Mouse (Mus musculus): ENCODE data around the gene Ppp1r13l. TPM values are rescaled to one million over a fixed set of nuclear protein-coding genes. Genes with fewer than 3 reads are reported as not detected.
A peak's percentile ranks its signal among the peaks of the same experiment; 100 is the strongest.

Gene Ppp1r13l
- polyA plus RNA-seq, 1 experiment from 2014 or later, result 2.6 TPM

DNA sequence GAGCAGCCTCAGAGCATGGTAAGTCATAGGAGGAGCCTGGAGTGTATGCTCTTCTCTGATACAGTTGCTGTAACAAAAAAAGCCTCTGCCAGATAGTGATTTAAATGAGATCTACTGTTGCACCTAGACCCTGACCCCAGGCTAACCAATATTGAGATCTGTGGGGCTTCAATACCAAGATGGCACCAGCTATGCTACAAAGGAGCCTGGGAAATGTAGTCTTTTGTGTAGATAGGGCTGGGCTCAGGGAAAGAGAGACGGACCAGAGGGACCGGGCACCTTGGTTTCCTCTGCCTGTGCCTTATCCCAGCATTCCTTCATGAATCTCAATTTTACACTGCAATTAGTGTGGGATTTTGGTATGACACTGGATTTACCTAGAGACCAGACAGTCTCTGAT lies 13.8 kb downstream of the Ppp1r13l start:
- ATAC-seq (ENCODE audit: low FRiP score), result no peak
- H3K36me3 ChIP-seq (replicated peaks; ENCODE audit: control insufficient read depth, insufficient read depth), result no peaks in the 10 kb centered on the region
- no peak overlapping the region for H3K9ac ChIP-seq
- no peak overlapping the region for H3K27ac ChIP-seq
- no peak overlapping the region for H3K4me3 ChIP-seq (replicated peaks; ENCODE audit: low read length)
- DNase-seq (ENCODE audit: low spot score), result peak; percentile 30
- 84% methylated on average over 2 of the region's 2 CpGs for WGBS
- H3K4me2 ChIP-seq (replicated peaks), result no peak overlapping the region
- H3K4me1 ChIP-seq (replicated peaks; ENCODE audit: control insufficient read depth, insufficient read depth, low read length), result no peaks in the 10 kb centered on the region
- no peaks in the 10 kb centered on the region for H3K27me3 ChIP-seq (ENCODE audit: control insufficient read depth, insufficient read depth, low read length)
- no peaks in the 10 kb centered on the region for H3K9me3 ChIP-seq (ENCODE audit: control insufficient read depth, low read length)

DNA sequence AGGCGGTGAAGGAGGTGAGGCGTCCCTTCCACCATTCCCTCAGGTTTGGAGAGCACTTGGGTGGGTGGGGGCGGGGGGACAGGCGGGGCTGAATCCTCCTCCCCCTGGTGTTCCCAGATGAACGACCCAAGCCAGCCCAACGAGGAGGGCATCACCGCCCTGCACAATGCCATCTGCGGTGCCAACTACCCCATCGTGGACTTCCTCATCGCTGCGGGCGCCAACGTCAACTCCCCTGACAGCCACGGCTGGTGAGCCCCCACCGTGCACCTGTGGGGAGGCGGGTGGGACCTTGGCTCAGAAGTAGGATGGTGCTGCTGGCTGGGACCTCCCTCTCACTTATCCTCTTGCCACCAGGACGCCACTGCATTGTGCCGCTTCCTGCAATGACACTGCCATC lies 15.8 kb downstream of the Ppp1r13l start:
- Histone ChIP-seq H3K4me3 (replicated peaks; ENCODE audit: low read length) (no peak overlapping the region), H3K36me3 (replicated peaks; ENCODE audit: control insufficient read depth, insufficient read depth) (no peaks in the 10 kb centered on the region), H3K9ac (no peak overlapping the region), H3K4me2 (replicated peaks) (no peak overlapping the region), H3K9me3 (ENCODE audit: control insufficient read depth, low read length) (no peaks in the 10 kb centered on the region), H3K27ac (no peak overlapping the region), H3K27me3 (ENCODE audit: control insufficient read depth, insufficient read depth, low read length) (no peaks in the 10 kb centered on the region), H3K4me1 (replicated peaks; ENCODE audit: control insufficient read depth, insufficient read depth, low read length) (no peaks in the 10 kb centered on the region)
- 81% methylated on average over 18 of the region's 18 CpGs for WGBS
- no peak for DNase-seq (ENCODE audit: low spot score)
- no peak; the same call in 1 of the 2 replicates for ATAC-seq (ENCODE audit: low FRiP score)

DNA sequence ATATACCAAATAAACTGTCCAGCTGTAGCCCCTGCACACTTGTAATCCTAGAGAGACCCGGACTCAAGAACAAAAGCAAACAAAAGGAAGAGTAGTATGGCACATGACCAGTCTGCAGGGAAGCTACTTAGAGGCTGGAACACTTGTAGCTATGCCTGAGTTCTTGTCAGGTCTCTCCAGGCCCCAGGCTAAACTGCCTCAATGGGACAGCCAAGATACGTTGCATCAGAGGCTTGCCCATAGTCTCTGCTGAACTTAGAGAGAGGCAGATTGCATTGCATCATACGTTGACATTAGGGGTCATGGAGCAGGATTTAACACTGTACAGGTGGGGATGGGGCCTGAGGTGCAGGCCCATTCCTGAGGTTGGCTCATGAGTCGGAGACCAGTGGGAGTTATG lies 16.5 kb downstream of the Ppp1r13l start:
- Histone ChIP-seq H3K27me3 (ENCODE audit: control insufficient read depth, insufficient read depth, low read length) (no peaks in the 10 kb centered on the region), H3K36me3 (replicated peaks; ENCODE audit: control insufficient read depth, insufficient read depth) (no peaks in the 10 kb centered on the region), H3K9ac (no peak overlapping the region), H3K9me3 (ENCODE audit: control insufficient read depth, low read length) (no peaks in the 10 kb centered on the region), H3K4me3 (replicated peaks; ENCODE audit: low read length) (no peak overlapping the region), H3K4me2 (replicated peaks) (no peak overlapping the region), H3K27ac (no peak overlapping the region), H3K4me1 (replicated peaks; ENCODE audit: control insufficient read depth, insufficient read depth, low read length) (no peaks in the 10 kb centered on the region)
- 92% methylated on average over 4 of the region's 4 CpGs for WGBS
- DNase-seq (ENCODE audit: low spot score) (no peak), ATAC-seq (ENCODE audit: low FRiP score) (no peak)

DNA sequence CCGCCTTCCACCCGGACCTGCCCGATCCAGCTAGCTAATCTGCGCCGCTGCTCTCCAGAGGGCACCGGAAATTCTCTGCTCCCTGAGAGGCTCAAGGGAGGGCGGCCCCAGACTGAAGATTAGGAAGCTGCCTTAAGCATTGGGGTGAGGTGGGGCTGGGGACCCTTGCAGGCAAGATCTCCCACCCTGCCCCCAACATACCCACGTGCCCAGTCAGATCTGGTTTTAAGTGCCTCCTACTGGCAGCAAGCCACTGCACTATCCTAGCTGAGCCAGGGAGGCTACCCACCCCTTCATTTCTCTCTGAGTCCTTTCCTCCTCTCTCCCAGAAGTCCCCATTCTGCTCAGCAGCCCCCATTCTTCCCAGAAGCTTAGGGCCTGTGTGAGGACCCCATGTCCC lies 18.5 kb downstream of the Ppp1r13l start:
- DNase-seq (ENCODE audit: low spot score), result no peak
- Histone ChIP-seq H3K4me3 (replicated peaks; ENCODE audit: low read length) (no peak overlapping the region), H3K9ac (no peak overlapping the region), H3K27ac (no peak overlapping the region), H3K36me3 (replicated peaks; ENCODE audit: control insufficient read depth, insufficient read depth) (no peaks in the 10 kb centered on the region), H3K9me3 (ENCODE audit: control insufficient read depth, low read length) (no peaks in the 10 kb centered on the region), H3K4me2 (replicated peaks) (no peak overlapping the region), H3K4me1 (replicated peaks; ENCODE audit: control insufficient read depth, insufficient read depth, low read length) (peaks cover 6% of the 10 kb centered on the region), H3K27me3 (ENCODE audit: control insufficient read depth, insufficient read depth, low read length) (no peaks in the 10 kb centered on the region)
- 73% methylated on average over 8 of the region's 8 CpGs for WGBS
- no peak for ATAC-seq (ENCODE audit: low FRiP score)

DNA sequence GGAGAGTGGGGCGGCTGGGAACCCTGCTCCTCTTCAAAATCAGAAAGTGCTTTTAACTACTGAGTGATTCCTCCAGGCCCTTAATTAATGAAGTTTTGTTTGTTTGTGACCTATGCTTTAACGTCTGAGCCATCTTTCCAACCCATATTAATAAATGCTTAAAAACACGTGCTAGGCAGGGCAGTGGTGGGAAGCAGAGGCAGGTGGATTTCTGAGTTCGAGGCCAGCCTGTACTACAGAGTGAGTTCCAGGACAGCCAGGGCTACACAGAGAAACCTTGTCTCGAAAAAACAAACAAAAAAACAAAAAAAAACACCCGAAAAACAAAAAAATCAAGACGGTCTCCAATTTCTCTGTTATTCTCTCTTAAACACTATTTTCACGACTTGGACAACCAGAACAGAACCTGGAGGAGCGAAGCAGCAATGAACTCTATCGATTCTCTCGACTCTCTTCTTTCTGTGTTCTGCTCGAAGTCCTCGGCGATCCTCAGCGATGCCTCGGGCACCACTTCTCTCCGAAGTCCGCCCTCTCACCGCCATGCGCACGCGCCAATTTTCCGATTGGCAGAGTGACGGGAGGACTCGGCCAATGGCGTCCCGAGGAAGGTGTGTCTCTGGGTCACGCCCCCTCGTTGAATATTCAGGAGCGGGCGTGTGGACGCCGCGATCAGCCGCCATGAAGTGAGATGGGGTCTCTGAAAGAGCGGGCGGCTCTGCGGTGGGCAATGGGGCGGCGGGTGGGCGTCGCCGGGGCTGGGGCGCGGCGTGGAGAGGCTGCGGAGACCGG lies 22.0 kb downstream of the Ppp1r13l start, which contains the start of gene Ercc2:
Gene Ercc2, plus strand, starts transcription at position 634 of the 789 bp plus-strand sequence.
- no peaks in the 10 kb centered on the region for H3K9me3 ChIP-seq (ENCODE audit: control insufficient read depth, low read length)
- DNase-seq (ENCODE audit: low spot score) (peak; percentile 99), ATAC-seq (ENCODE audit: low FRiP score) (peak; percentile 95)
- 7% methylated on average over 42 of the region's 48 CpGs for WGBS
- peak within 1 kb of the TSS; percentile 89 for H3K4me3 ChIP-seq (replicated peaks; ENCODE audit: low read length)
- H3K27ac ChIP-seq, result peak within 1 kb of the TSS; percentile 76; the same call in 1 of the 2 replicates
- peaks cover 24% of the 10 kb centered on the region for H3K36me3 ChIP-seq (replicated peaks; ENCODE audit: control insufficient read depth, insufficient read depth)
- H3K9ac ChIP-seq, result peak within 1 kb of the TSS; percentile 86
- H3K4me1 ChIP-seq (replicated peaks; ENCODE audit: control insufficient read depth, insufficient read depth, low read length), result peaks cover 11% of the 10 kb centered on the region
- peak within 1 kb of the TSS; percentile 93 for H3K4me2 ChIP-seq (replicated peaks)
- H3K27me3 ChIP-seq (ENCODE audit: control insufficient read depth, insufficient read depth, low read length), result no peaks in the 10 kb centered on the region

DNA sequence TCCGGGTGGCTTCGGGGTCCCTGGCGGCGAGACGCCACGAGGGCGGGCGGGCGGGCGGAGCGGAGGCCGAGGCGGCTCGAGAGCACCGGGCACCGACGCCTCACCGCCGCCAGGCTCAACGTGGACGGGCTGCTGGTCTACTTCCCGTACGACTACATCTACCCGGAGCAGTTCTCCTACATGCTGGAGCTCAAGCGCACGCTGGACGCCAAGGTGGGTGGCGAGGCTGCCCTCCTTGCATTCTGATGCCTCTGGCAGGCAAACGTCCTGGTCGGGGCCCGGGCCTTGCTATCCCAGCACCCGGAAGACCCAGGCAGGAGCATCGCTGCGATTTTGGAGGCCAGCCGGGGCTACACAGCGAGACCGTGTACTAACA lies 22.6 kb downstream of the Ppp1r13l start:
- peaks cover 30% of the 10 kb centered on the region for H3K36me3 ChIP-seq (replicated peaks; ENCODE audit: control insufficient read depth, insufficient read depth)
- H3K4me1 ChIP-seq (replicated peaks; ENCODE audit: control insufficient read depth, insufficient read depth, low read length), result peaks cover 11% of the 10 kb centered on the region
- H3K9ac ChIP-seq, result peak overlapping the region; percentile 86
- H3K27me3 ChIP-seq (ENCODE audit: control insufficient read depth, insufficient read depth, low read length), result no peaks in the 10 kb centered on the region
- H3K4me3 ChIP-seq (replicated peaks; ENCODE audit: low read length), result peak overlapping the region; percentile 89
- under 1% methylated on average over 22 of the region's 37 CpGs for WGBS
- peak overlapping the region; percentile 76; the same call in 1 of the 2 replicates for H3K27ac ChIP-seq
- DNase-seq (ENCODE audit: low spot score) (no peak), ATAC-seq (ENCODE audit: low FRiP score) (peak; percentile 62)
- H3K9me3 ChIP-seq (ENCODE audit: control insufficient read depth, low read length), result no peaks in the 10 kb centered on the region
- H3K4me2 ChIP-seq (replicated peaks), result peak overlapping the region; percentile 93

DNA sequence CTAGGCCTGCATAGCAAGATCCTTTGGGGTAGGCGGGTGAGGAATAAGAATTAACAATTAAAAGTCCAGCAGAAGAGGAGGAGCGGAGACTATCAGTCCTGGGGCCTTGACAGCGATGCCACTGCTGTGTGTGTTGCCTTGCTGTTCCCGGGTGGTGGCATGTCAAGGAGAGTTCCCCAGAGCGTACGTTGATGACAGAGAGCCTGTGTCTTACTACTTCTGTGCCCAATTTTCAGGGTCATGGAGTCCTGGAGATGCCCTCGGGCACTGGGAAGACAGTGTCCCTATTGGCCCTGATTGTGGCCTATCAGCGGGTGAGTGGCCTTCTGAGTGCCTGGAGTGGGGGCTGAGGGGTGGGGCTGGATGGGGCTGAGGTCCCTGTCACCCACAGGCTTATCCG lies 24.2 kb downstream of the Ppp1r13l start:
- H3K9me3 ChIP-seq (ENCODE audit: control insufficient read depth, low read length), result no peaks in the 10 kb centered on the region
- H3K9ac ChIP-seq, result 0 out of 2 replicates have a peak overlapping the region, but pooled peaks have one; percentile 86
- ATAC-seq (ENCODE audit: low FRiP score), result no peak
- H3K36me3 ChIP-seq (replicated peaks; ENCODE audit: control insufficient read depth, insufficient read depth), result peaks cover 44% of the 10 kb centered on the region
- peaks cover 11% of the 10 kb centered on the region for H3K4me1 ChIP-seq (replicated peaks; ENCODE audit: control insufficient read depth, insufficient read depth, low read length)
- no peak overlapping the region for H3K4me3 ChIP-seq (replicated peaks; ENCODE audit: low read length)
- no peak for DNase-seq (ENCODE audit: low spot score)
- 89% methylated on average over 9 of the region's 9 CpGs for WGBS
- H3K27ac ChIP-seq, result no peak overlapping the region
- H3K4me2 ChIP-seq (replicated peaks), result no peak overlapping the region
- no peaks in the 10 kb centered on the region for H3K27me3 ChIP-seq (ENCODE audit: control insufficient read depth, insufficient read depth, low read length)

DNA sequence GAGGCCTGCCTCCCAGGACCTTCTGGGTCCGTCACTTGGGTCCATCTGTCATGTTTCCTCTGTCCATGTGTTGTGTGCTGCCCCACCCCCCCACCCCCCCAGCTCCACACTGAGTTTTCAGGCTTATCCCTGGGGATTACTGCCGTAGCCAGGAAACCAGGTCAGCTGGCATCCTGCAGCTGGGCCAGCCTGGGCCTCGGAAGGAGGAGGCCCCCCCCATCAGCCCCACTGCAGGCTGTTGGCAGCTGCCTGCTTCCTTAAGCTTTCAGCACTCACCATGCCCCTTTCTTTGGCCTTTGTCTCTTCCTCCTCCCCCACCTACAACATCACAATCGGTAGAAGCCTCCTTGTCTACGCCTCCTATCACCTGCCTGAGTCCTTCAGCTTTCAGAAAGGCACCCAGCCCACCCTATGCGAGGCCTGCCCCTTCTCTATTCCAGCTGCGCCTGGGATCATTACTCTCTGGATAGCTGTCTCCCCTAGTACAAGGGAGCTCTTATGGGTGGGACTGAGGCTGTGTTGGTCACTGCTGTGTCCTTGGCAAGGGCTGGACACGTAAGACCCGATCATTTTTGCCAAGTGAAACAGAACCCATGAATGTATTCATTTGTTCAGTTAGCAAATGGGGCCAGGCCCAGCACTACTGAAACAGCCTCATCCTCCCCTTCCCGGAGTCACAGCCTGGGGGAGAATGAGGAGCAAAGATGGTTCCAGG lies 29.3 kb downstream of the Ppp1r13l start:
- no peak overlapping the region for H3K9ac ChIP-seq
- no peak for DNase-seq (ENCODE audit: low spot score)
- H3K27me3 ChIP-seq (ENCODE audit: control insufficient read depth, insufficient read depth, low read length), result no peaks in the 10 kb centered on the region
- 0 out of 2 replicates have a peak overlapping the region, but pooled peaks have one; percentile 46 for H3K27ac ChIP-seq
- H3K4me2 ChIP-seq (replicated peaks), result no peak overlapping the region
- WGBS, result 53% methylated on average over 10 of the region's 10 CpGs
- no peaks in the 10 kb centered on the region for H3K9me3 ChIP-seq (ENCODE audit: control insufficient read depth, low read length)
- H3K4me1 ChIP-seq (replicated peaks; ENCODE audit: control insufficient read depth, insufficient read depth, low read length), result no peaks in the 10 kb centered on the region
- no peak for ATAC-seq (ENCODE audit: low FRiP score)
- H3K4me3 ChIP-seq (replicated peaks; ENCODE audit: low read length), result no peak overlapping the region
- H3K36me3 ChIP-seq (replicated peaks; ENCODE audit: control insufficient read depth, insufficient read depth), result peaks cover 96% of the 10 kb centered on the region

DNA sequence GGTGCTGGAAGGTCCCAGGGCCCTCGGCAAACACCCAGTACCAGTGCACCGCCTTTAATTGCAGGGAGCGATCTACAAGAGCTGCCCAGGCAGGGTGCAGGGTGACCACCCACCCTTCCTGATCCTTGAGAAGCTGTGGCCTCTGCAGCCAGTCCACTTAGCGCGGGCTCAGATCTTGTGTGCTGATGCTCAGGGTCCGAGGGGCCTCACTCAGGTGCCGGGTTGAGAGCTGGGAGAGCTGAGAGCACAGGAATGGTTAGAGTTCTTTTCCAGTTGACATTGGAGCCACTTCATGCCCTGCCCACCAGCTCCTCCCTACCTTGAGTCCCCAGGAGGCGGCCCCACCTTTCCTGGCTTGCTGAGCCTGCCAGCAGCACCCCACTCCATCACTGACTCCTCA lies 34.9 kb downstream of the Ppp1r13l start:
- Histone ChIP-seq H3K9ac (no peak overlapping the region), H3K27ac (no peak overlapping the region)
- no peak for ATAC-seq (ENCODE audit: low FRiP score)

More for the DNA sequence above, 34.9 kb downstream of the Ppp1r13l start:
- peaks cover 64% of the 10 kb centered on the region for H3K36me3 ChIP-seq (replicated peaks; ENCODE audit: control insufficient read depth, insufficient read depth)
- H3K4me2 ChIP-seq (replicated peaks), result no peak overlapping the region
- H3K27me3 ChIP-seq (ENCODE audit: control insufficient read depth, insufficient read depth, low read length), result peaks cover 6% of the 10 kb centered on the region
- DNase-seq (ENCODE audit: low spot score), result no peak
- WGBS, result 93% methylated on average over 8 of the region's 8 CpGs
- no peaks in the 10 kb centered on the region for H3K9me3 ChIP-seq (ENCODE audit: control insufficient read depth, low read length)
- H3K4me3 ChIP-seq (replicated peaks; ENCODE audit: low read length), result no peak overlapping the region
- H3K4me1 ChIP-seq (replicated peaks; ENCODE audit: control insufficient read depth, insufficient read depth, low read length), result no peaks in the 10 kb centered on the region; the same call in 1 of the 2 replicates
